In the genomic region with DNA sequence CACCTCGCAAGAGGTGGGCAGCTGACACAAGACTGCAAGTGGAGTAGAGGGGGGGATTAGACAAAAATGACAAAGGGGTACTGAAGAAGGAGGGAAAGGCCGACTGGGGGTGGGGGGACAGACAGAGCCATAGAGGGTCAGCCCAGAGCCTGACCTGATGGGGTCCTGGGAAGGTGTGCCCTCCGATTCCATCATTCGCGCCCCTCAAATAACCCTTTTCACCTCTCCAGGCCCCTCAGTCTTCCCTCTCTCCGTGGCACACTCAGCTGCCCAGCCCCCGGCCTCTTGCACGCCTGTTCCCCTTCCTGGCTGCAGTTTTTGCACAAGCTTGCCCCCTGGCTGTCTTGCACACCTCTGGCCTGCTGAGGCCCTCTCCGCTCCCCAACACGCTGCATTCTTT, we compare ENCODE assay signal across 9 mouse cellular contexts. TPM values are rescaled to one million over a fixed set of nuclear protein-coding genes. Genes with fewer than 3 reads are reported as not detected.
DNase-seq lines count a peak whose midpoint lies in the region; ATAC-seq and TF ChIP-seq lines count a peak whose summit lies in the region.
"Had no signal": no experiment of that assay in that cellular context is flagged by ENCODE, and none has a peak within 500 bp of the region (broad histone marks: within the 10 kb centered on the region; RNA-seq: fewer than 3 reads in every experiment).

No protein-coding gene starts in this region.

- H3K4me3 ChIP-seq in hindbrain, embryonic 11.5 days (ENCODE audit: low read depth, low read length) = no peak overlapping the region
- H3K4me3 ChIP-seq in hindbrain, embryonic 16.5 days (ENCODE audit: low read length) = no peak overlapping the region
- no peak overlapping the region for H3K4me3 ChIP-seq in ES-Bruce4 (ENCODE audit: low read depth, low read length)
- peak overlapping the region; percentile 48 for H3K4me3 ChIP-seq in embryonic facial prominence, embryonic 10.5 days
- H3K4me3 ChIP-seq in midbrain, embryonic 10.5 days = peak overlapping the region; percentile 48
- H3K4me3 ChIP-seq in stomach, postnatal 0 days (ENCODE audit: low read depth, low read length) = no peak overlapping the region

- H3K9me3 ChIP-seq in hindbrain, embryonic 11.5 days (ENCODE audit: control insufficient read depth, low read length) = no peaks in the 10 kb centered on the region
- H3K9me3 ChIP-seq in hindbrain, embryonic 16.5 days (ENCODE audit: control insufficient read depth, low read length) = no peaks in the 10 kb centered on the region
- H3K9me3 ChIP-seq in ES-Bruce4 (replicated peaks; ENCODE audit: control insufficient read depth, insufficient read depth, low read length, poor library complexity, severe bottlenecking) = no peaks in the 10 kb centered on the region
- H3K9me3 ChIP-seq in embryonic facial prominence, embryonic 10.5 days = no peaks in the 10 kb centered on the region
- H3K9me3 ChIP-seq in midbrain, embryonic 10.5 days (replicated peaks) = no peaks in the 10 kb centered on the region
- no peaks in the 10 kb centered on the region for H3K9me3 ChIP-seq in stomach, postnatal 0 days (ENCODE audit: control insufficient read depth, low read length)

- no peak for TF ChIP-seq POLR2A in ES-Bruce4 (IDR thresholded peaks at IDR 0.05; ENCODE audit: insufficient read depth, low read length)

- H3K36me3 ChIP-seq in hindbrain, embryonic 11.5 days (ENCODE audit: control insufficient read depth, insufficient read depth, low read length) = no peaks in the 10 kb centered on the region
- peaks cover 10% of the 10 kb centered on the region; the same call in 1 of the 2 replicates for H3K36me3 ChIP-seq in hindbrain, embryonic 16.5 days (ENCODE audit: control insufficient read depth, insufficient read depth, low read length)
- no peaks in the 10 kb centered on the region for H3K36me3 ChIP-seq in ES-Bruce4 (ENCODE audit: control insufficient read depth, insufficient read depth, low read length, poor library complexity, severe bottlenecking)
- no peaks in the 10 kb centered on the region for H3K36me3 ChIP-seq in embryonic facial prominence, embryonic 10.5 days (replicated peaks)
- no peaks in the 10 kb centered on the region for H3K36me3 ChIP-seq in midbrain, embryonic 10.5 days
- no peaks in the 10 kb centered on the region for H3K36me3 ChIP-seq in stomach, postnatal 0 days (ENCODE audit: control insufficient read depth, insufficient read depth, low read length)

- TF ChIP-seq CTCF in ES-Bruce4 (IDR thresholded peaks at IDR 0.05; ENCODE audit: low read depth, low read length) = no peak
- no peak for TF ChIP-seq CTCF in stomach, postnatal 0 days (IDR thresholded peaks at IDR 0.05; ENCODE audit: low read depth)

- TF ChIP-seq EP300 in ES-Bruce4 (IDR thresholded peaks at IDR 0.05; ENCODE audit: insufficient read depth, low read depth, low read length) = no peak
- no peak for TF ChIP-seq EP300 in stomach, postnatal 0 days (optimal IDR thresholded peaks at IDR 0.05)

- ATAC-seq in hindbrain, embryonic 11.5 days (ENCODE audit: low FRiP score) = no peak
- ATAC-seq in hindbrain, embryonic 16.5 days = no peak
- ATAC-seq in stomach, postnatal 0 days (ENCODE audit: low FRiP score, low TSS enrichment) = no peak
- ATAC-seq: activated CD4-positive, CD25-positive, alpha-beta regulatory T cell, adult 4 months had no signal

- H3K9ac ChIP-seq in hindbrain, embryonic 11.5 days (ENCODE audit: low read depth, low read length) = no peak overlapping the region
- H3K9ac ChIP-seq in hindbrain, embryonic 16.5 days (ENCODE audit: low read depth, low read length) = no peak overlapping the region
- H3K9ac ChIP-seq in ES-Bruce4 (ENCODE audit: low read depth, poor library complexity, severe bottlenecking) = peak overlapping the region; percentile 55; the same call in 1 of the 2 replicates
- no peak overlapping the region for H3K9ac ChIP-seq in stomach, postnatal 0 days (ENCODE audit: low read length)

- H3K27me3 ChIP-seq in hindbrain, embryonic 11.5 days (ENCODE audit: control insufficient read depth, insufficient read depth, low read length) = peaks cover 62% of the 10 kb centered on the region
- H3K27me3 ChIP-seq in hindbrain, embryonic 16.5 days (replicated peaks; ENCODE audit: control insufficient read depth, insufficient read depth, low read length) = peaks cover 15% of the 10 kb centered on the region
- H3K27me3 ChIP-seq in ES-Bruce4 (ENCODE audit: control insufficient read depth, insufficient read depth, low read length, poor library complexity, severe bottlenecking) = peaks cover 4% of the 10 kb centered on the region
- H3K27me3 ChIP-seq in embryonic facial prominence, embryonic 10.5 days (replicated peaks; ENCODE audit: low read depth, poor library complexity, severe bottlenecking) = peaks cover 100% of the 10 kb centered on the region
- peaks cover 93% of the 10 kb centered on the region for H3K27me3 ChIP-seq in midbrain, embryonic 10.5 days (ENCODE audit: low read depth, poor library complexity, severe bottlenecking)
- peaks cover 25% of the 10 kb centered on the region for H3K27me3 ChIP-seq in stomach, postnatal 0 days (ENCODE audit: control insufficient read depth, insufficient read depth, low read length)

- H3K4me1 ChIP-seq in hindbrain, embryonic 11.5 days (replicated peaks; ENCODE audit: control insufficient read depth, insufficient read depth, low read length) = peaks cover 24% of the 10 kb centered on the region
- peaks cover 14% of the 10 kb centered on the region for H3K4me1 ChIP-seq in hindbrain, embryonic 16.5 days (ENCODE audit: control insufficient read depth, insufficient read depth, low read depth, low read length)
- H3K4me1 ChIP-seq in ES-Bruce4 (ENCODE audit: control insufficient read depth, insufficient read depth, low read length) = peaks cover 2% of the 10 kb centered on the region
- H3K4me1 ChIP-seq in embryonic facial prominence, embryonic 10.5 days = peaks cover 69% of the 10 kb centered on the region
- H3K4me1 ChIP-seq in midbrain, embryonic 10.5 days = peaks cover 77% of the 10 kb centered on the region
- no peaks in the 10 kb centered on the region for H3K4me1 ChIP-seq in stomach, postnatal 0 days (replicated peaks; ENCODE audit: control insufficient read depth, insufficient read depth)

- peak; percentile 22 for DNase-seq in hindbrain, embryonic 11.5 days (ENCODE audit: low spot score)
- DNase-seq in embryonic facial prominence, embryonic 10.5 days (ENCODE audit: low spot score) = no peak
- DNase-seq in midbrain, embryonic 10.5 days (ENCODE audit: low spot score) = peak; percentile 26
- DNase-seq in stomach, postnatal 0 days (ENCODE audit: low spot score) = no peak
- no peak for DNase-seq in testis, postnatal 10 days (ENCODE audit: low spot score)
- DNase-seq: left cerebral cortex, postnatal 4 days had no signal

- peak overlapping the region; percentile 2; the same call in 1 of the 2 replicates for H3K27ac ChIP-seq in hindbrain, embryonic 11.5 days (ENCODE audit: low read depth, low read length)
- H3K27ac ChIP-seq in hindbrain, embryonic 16.5 days (ENCODE audit: low read depth, low read length) = no peak overlapping the region
- no peak overlapping the region for H3K27ac ChIP-seq in ES-Bruce4 (ENCODE audit: insufficient read depth, low read length)
- H3K27ac ChIP-seq in embryonic facial prominence, embryonic 10.5 days (replicated peaks) = no peak overlapping the region
- H3K27ac ChIP-seq in midbrain, embryonic 10.5 days (replicated peaks) = peak overlapping the region; percentile 75
- no peak overlapping the region for H3K27ac ChIP-seq in stomach, postnatal 0 days (replicated peaks)

- peak overlapping the region; percentile 17; the same call in 1 of the 2 replicates for H3K4me2 ChIP-seq in hindbrain, embryonic 11.5 days (replicated peaks; ENCODE audit: low read depth, low read length)
- H3K4me2 ChIP-seq in hindbrain, embryonic 16.5 days (ENCODE audit: low read length) = no peak overlapping the region
- no peak overlapping the region for H3K4me2 ChIP-seq in stomach, postnatal 0 days (replicated peaks; ENCODE audit: low read depth)

- WGBS in hindbrain, embryonic 11.5 days = 8% methylated on average over 10 of the region's 10 CpGs
- WGBS in hindbrain, embryonic 16.5 days = 9% methylated on average over 7 of the region's 10 CpGs
- 8% methylated on average over 10 of the region's 10 CpGs for WGBS in embryonic facial prominence, embryonic 10.5 days
- WGBS in midbrain, embryonic 10.5 days = 15% methylated on average over 10 of the region's 10 CpGs
- 26% methylated on average over 10 of the region's 10 CpGs for WGBS in stomach, postnatal 0 days

RNA-seq across cellular contexts. Expression of a gene that starts 26.4 kb away (rescaled TPM):
- 2.4 and 3.5 TPM in 2 replicates for polyA plus RNA-seq in hindbrain, embryonic 11.5 days (2014; fragmentation: Nextera tagmentation; extraction: Ambion mirVana)
- 74.8 and 75.6 TPM in 2 replicates for polyA plus RNA-seq in hindbrain, embryonic 16.5 days (2015; fragmentation: Nextera tagmentation; extraction: Ambion mirVana)
- polyA plus RNA-seq in ES-Bruce4 (2011; ENCODE audit: insufficient read depth, insufficient read length, low read depth, missing spikeins) = 1.8 and 1.9 TPM in 2 replicates
- 1.8 and 2.4 TPM in 2 replicates for polyA plus RNA-seq in embryonic facial prominence, embryonic 10.5 days (2016; fragmentation: Nextera tagmentation; extraction: Ambion mirVana)
- polyA plus RNA-seq in midbrain, embryonic 10.5 days (2016; fragmentation: Nextera tagmentation; extraction: Ambion mirVana) = 1.9 and 2.0 TPM in 2 replicates
- polyA plus RNA-seq in stomach, postnatal 0 days (2015; fragmentation: Nextera tagmentation; extraction: Ambion mirVana) = 1.2 and 1.4 TPM in 2 replicates
- polyA plus RNA-seq: activated CD4-positive, CD25-positive, alpha-beta regulatory T cell, adult 4 months had no signal

RNA-seq across cellular contexts. Expression of a gene that starts 28.1 kb away (rescaled TPM):
- 1.3 and 1.4 TPM in 2 replicates for polyA plus RNA-seq in hindbrain, embryonic 11.5 days (2014; fragmentation: Nextera tagmentation; extraction: Ambion mirVana)
- 3.6 and 3.8 TPM in 2 replicates for polyA plus RNA-seq in hindbrain, embryonic 16.5 days (2015; fragmentation: Nextera tagmentation; extraction: Ambion mirVana)
- polyA plus RNA-seq in ES-Bruce4 (2011; ENCODE audit: insufficient read depth, insufficient read length, low read depth, missing spikeins) = 7.7 and 8.3 TPM in 2 replicates
- polyA plus RNA-seq in embryonic facial prominence, embryonic 10.5 days (2016; fragmentation: Nextera tagmentation; extraction: Ambion mirVana) = 1.1 and 1.9 TPM in 2 replicates
- polyA plus RNA-seq in midbrain, embryonic 10.5 days (2016; fragmentation: Nextera tagmentation; extraction: Ambion mirVana) = 1.7 TPM in 2 replicates
- 0.68 and 0.75 TPM in 2 replicates for polyA plus RNA-seq in stomach, postnatal 0 days (2015; fragmentation: Nextera tagmentation; extraction: Ambion mirVana)

RNA-seq across cellular contexts. Expression of a gene that starts 47.5 kb away (rescaled TPM):
- polyA plus RNA-seq in hindbrain, embryonic 11.5 days (2014; fragmentation: Nextera tagmentation; extraction: Ambion mirVana) = 5.1 and 6.9 TPM in 2 replicates
- 33.1 and 33.6 TPM in 2 replicates for polyA plus RNA-seq in hindbrain, embryonic 16.5 days (2015; fragmentation: Nextera tagmentation; extraction: Ambion mirVana)
- polyA plus RNA-seq in ES-Bruce4 (2011; ENCODE audit: insufficient read depth, insufficient read length, low read depth, missing spikeins) = 2.5 and 3.4 TPM in 2 replicates
- 0.80 and 0.97 TPM in 2 replicates for polyA plus RNA-seq in embryonic facial prominence, embryonic 10.5 days (2016; fragmentation: Nextera tagmentation; extraction: Ambion mirVana)
- 1.5 and 2.6 TPM in 2 replicates for polyA plus RNA-seq in midbrain, embryonic 10.5 days (2016; fragmentation: Nextera tagmentation; extraction: Ambion mirVana)
- polyA plus RNA-seq in stomach, postnatal 0 days (2015; fragmentation: Nextera tagmentation; extraction: Ambion mirVana) = 0.53 and 0.61 TPM in 2 replicates
- polyA plus RNA-seq: activated CD4-positive, CD25-positive, alpha-beta regulatory T cell, adult 4 months had no signal

RNA-seq across cellular contexts. Expression of a gene that starts 50.8 kb away (rescaled TPM):
- 2.7 TPM in 2 replicates for polyA plus RNA-seq in hindbrain, embryonic 11.5 days (2014; fragmentation: Nextera tagmentation; extraction: Ambion mirVana)
- 3.5 and 3.6 TPM in 2 replicates for polyA plus RNA-seq in hindbrain, embryonic 16.5 days (2015; fragmentation: Nextera tagmentation; extraction: Ambion mirVana)
- 0.75 and 0.87 TPM in 2 replicates for polyA plus RNA-seq in ES-Bruce4 (2011; ENCODE audit: insufficient read depth, insufficient read length, low read depth, missing spikeins)
- 1.5 and 1.8 TPM in 2 replicates for polyA plus RNA-seq in embryonic facial prominence, embryonic 10.5 days (2016; fragmentation: Nextera tagmentation; extraction: Ambion mirVana)
- 2.2 and 2.4 TPM in 2 replicates for polyA plus RNA-seq in midbrain, embryonic 10.5 days (2016; fragmentation: Nextera tagmentation; extraction: Ambion mirVana)
- 11.1 and 11.4 TPM in 2 replicates for polyA plus RNA-seq in stomach, postnatal 0 days (2015; fragmentation: Nextera tagmentation; extraction: Ambion mirVana)

Comparison
In these comparisons a context has a peak if more than half of its experiments do, and no peak if none do; other contexts are left out.
1. H3K27ac ChIP-seq: peak in hindbrain, embryonic 11.5 days (single experiment) and midbrain, embryonic 10.5 days (single experiment); none in hindbrain, embryonic 16.5 days (single experiment), ES-Bruce4 (single experiment), embryonic facial prominence, embryonic 10.5 days (single experiment) and stomach, postnatal 0 days (single experiment).
2. RNA of a gene that starts 26.4 kb away (polyA plus RNA-seq): 74.8 to 75.6 TPM in hindbrain, embryonic 16.5 days; 2.4 to 3.5 TPM in hindbrain, embryonic 11.5 days, 1.8 to 2.4 TPM in embryonic facial prominence, embryonic 10.5 days, 1.9 to 2.0 TPM in midbrain, embryonic 10.5 days, 1.8 to 1.9 TPM in ES-Bruce4 and 1.2 to 1.4 TPM in stomach, postnatal 0 days; every median in the first group is over 10 times any median in the second.
3. DNase-seq: peak in hindbrain, embryonic 11.5 days (single experiment) and midbrain, embryonic 10.5 days (single experiment); none in embryonic facial prominence, embryonic 10.5 days (single experiment), stomach, postnatal 0 days (single experiment) and testis, postnatal 10 days (single experiment).
4. H3K4me3 ChIP-seq: peak in embryonic facial prominence, embryonic 10.5 days (single experiment) and midbrain, embryonic 10.5 days (single experiment); none in hindbrain, embryonic 11.5 days (single experiment), hindbrain, embryonic 16.5 days (single experiment), ES-Bruce4 (single experiment) and stomach, postnatal 0 days (single experiment).